Mouse (Mus musculus) liver, postnatal 0 days (tissue): ENCODE results near the gene Pkdcc. TPM values are rescaled to one million over a fixed set of nuclear protein-coding genes. Genes with fewer than 3 reads are reported as not detected.

ENCODE experiments used
- ATAC-seq: fragments of 200-750 bp; cut with Nextera tagmentation; 2 replicates; pipeline ENCODE4 v1.8.0; 2017; ENCODE audit warnings: mild to moderate bottlenecking, moderate library complexity
- DNase-seq: peaks from one replicate; pipeline ENCODE4 v3.0.0-alpha.2; 2016
- H3K27ac ChIP-seq: fragments of 300-500 bp; sonication (generic); 2 replicates; pipeline ENCODE4 v1.5.1; 2014; ENCODE audit warnings: antibody characterized with exemption, moderate library complexity, mild to moderate bottlenecking, low read depth
- H3K27me3 ChIP-seq: fragments of 300-500 bp; sonication (generic); 2 replicates; pipeline ENCODE4 v1.6.1; 2014; ENCODE audit warnings: low read length, control low read depth, mixed read lengths; ENCODE audit not compliant: insufficient read depth
- H3K36me3 ChIP-seq: fragments of 300-500 bp; sonication (generic); replicated peaks from 2 replicates; pipeline ENCODE4 v1.6.1; 2014; ENCODE audit warnings: mild to moderate bottlenecking, control low read depth, low read length, moderate library complexity, mixed read lengths; ENCODE audit not compliant: insufficient read depth
- H3K4me1 ChIP-seq: fragments of 300-500 bp; sonication (generic); 2 replicates; pipeline ENCODE4 v1.6.1; 2014; ENCODE audit warnings: antibody characterized with exemption, mild to moderate bottlenecking, control low read depth; ENCODE audit not compliant: insufficient read depth
- H3K4me2 ChIP-seq: fragments of 300-500 bp; sonication (generic); 2 replicates; pipeline ENCODE4 v1.6.1; 2014; ENCODE audit warnings: low read depth, mild to moderate bottlenecking, low read length, moderate library complexity, mixed read lengths
- H3K4me3 ChIP-seq: fragments of 300-500 bp; sonication (generic); 2 replicates; pipeline ENCODE4 v1.5.1; 2014; ENCODE audit warnings: low read depth, low read length
- H3K9ac ChIP-seq: fragments of 300-500 bp; sonication (generic); replicated peaks from 2 replicates; pipeline ENCODE4 v1.6.1; 2014; ENCODE audit warnings: mild to moderate bottlenecking, moderate library complexity
- H3K9me3 ChIP-seq: fragments of 300-500 bp; sonication (generic); 2 replicates; pipeline ENCODE4 v1.6.1; 2016; ENCODE audit warnings: mild to moderate bottlenecking, control low read depth, low read length, mixed read lengths
- CTCF ChIP-seq: sonication (generic); IDR thresholded peaks from 2 replicates; pipeline ENCODE4 v1.5.1; 2016; ENCODE audit warnings: antibody characterized with exemption, low read depth
- EP300 ChIP-seq: IDR thresholded peaks from 2 replicates; pipeline ENCODE4 v1.6.1; 2016; ENCODE audit warnings: antibody characterized with exemption, low read depth, mild to moderate bottlenecking
- WGBS: fragments of 180-500 bp; shearing (Covaris S2); extraction: QIAGEN DNeasy Blood & Tissue Kit; methylation state at CpG from one replicate; pipeline ENCODE4 v1.1.7; 2014; ENCODE audit not compliant: insufficient replicate concordance; 5-methylcytosine and 5-hydroxymethylcytosine counted together
- polyA plus RNA-seq: library from polyadenylated mRNA; unstranded; fragments of >200 nt; fragmentation: Nextera tagmentation; extraction: Ambion mirVana; gene quantifications from 2 replicates; pipeline ENCODE4 v1.2.1, GENCODE M21; 2015

Gene Pkdcc
- polyA plus RNA-seq, 1 experiment from 2014 or later = 2.5 TPM

DNA sequence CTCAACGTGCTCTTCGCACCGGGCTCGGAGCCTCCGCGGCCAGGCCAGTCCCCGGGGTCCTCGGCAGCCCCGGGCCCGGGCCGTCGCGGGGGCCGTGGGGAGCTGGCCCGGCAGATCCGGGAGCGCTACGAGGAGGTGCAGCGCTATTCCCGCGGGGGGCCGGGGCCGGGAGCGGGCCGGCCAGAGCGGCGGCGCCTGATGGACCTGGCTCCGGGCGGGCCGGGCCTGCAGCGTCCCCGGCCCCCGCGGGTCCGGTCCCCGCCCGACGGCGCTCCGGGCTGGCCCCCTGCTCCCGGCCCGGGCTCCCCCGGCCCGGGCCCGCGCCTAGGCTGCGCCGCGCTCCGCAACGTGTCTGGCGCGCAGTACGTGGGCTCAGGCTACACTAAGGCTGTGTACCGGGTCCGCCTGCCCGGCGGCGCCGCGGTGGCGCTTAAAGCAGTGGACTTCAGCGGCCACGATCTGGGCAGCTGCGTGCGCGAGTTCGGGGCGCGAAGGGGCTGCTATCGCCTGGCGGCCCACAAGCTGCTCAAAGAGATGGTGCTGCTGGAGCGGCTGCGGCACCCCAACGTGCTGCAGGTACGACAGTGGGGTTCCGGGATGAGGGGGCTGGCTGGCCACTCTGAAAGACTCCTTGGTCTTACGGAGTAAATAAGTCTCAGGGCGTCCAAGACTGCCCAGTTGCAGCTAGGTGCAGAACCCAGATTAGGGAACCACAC, 595 bp downstream of the Pkdcc start:
- peaks cover 37% of the 10 kb centered on the region for H3K4me1 ChIP-seq
- H3K9ac ChIP-seq = peak overlapping the region; percentile 81
- peak overlapping the region; percentile 68 for H3K4me3 ChIP-seq
- TF ChIP-seq EP300 = no peak
- TF ChIP-seq CTCF = no peak
- H3K27ac ChIP-seq = peak overlapping the region; percentile 80
- H3K4me2 ChIP-seq = peak overlapping the region; percentile 80
- no peaks in the 10 kb centered on the region for H3K9me3 ChIP-seq
- no peaks in the 10 kb centered on the region for H3K36me3 ChIP-seq
- WGBS = 1% methylated on average over 57 of the region's 80 CpGs
- peak; percentile 7 for ATAC-seq
- peaks cover 5% of the 10 kb centered on the region; the same call in 1 of the 2 replicates for H3K27me3 ChIP-seq
- DNase-seq = no peak

DNA sequence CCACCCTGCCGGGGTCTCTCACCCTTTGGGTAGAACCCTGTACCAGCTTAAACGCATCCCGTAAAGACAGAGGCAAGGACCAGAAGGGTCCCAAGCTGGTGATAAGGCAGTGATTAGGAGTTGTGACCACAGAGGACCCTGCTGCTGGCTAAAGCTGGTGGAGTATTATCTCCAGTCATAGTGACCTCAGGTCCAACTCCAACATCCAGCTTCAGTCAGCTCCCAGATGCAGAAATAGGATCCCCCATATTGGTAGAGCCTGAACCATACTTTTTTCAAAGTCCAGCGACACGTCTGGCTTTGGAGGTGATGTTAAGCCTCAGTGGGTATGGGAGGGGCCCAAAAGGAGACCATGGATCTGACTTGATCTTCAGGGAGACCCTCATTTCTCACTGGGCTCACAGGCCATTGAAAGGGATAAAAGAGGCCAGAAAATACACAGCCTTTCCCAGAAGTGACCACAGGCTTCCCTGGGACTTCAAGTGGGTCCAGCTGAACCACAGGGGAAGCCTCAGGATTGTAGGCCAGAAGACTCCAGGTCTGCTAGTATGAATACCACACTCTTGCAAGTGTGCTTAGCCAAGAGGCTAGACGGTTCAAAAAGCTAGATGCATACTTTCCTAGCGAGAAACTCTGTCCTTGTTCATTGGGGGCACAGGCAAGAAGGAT, 1.3 kb downstream of the Pkdcc start:
- H3K4me1 ChIP-seq = peaks cover 37% of the 10 kb centered on the region

DNA sequence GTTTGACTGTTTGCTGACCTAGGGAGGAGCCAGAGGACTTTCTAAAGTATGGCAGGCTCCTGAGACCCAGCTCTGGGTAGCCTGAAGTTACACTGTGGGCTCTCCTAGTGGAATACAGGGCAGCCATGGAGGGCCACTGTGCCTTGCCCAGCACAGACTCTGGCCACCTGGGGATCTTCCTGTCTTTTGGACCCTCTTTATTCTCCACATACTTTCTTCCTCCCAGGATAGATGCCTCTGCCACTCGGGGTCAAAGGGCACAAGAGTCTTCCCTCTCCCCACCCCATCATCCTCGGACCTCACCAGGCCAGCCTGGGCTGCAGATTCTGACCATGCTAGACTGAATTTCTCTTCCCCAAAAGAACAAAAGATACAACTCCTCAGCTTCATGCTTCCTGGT, 3.1 kb downstream of the Pkdcc start:
- DNase-seq (no peak), ATAC-seq (no peak)
- WGBS = 35% methylated on average over 2 of the region's 2 CpGs
- H3K9ac ChIP-seq = peak overlapping the region; percentile 81; the same call in 1 of the 2 replicates
- peaks cover 5% of the 10 kb centered on the region; the same call in 1 of the 2 replicates for H3K27me3 ChIP-seq
- no peaks in the 10 kb centered on the region for H3K9me3 ChIP-seq
- peaks cover 5% of the 10 kb centered on the region; the same call in 1 of the 2 replicates for H3K36me3 ChIP-seq
- H3K4me2 ChIP-seq = peak overlapping the region; percentile 80
- peak overlapping the region; percentile 39 for H3K27ac ChIP-seq
- peak overlapping the region; percentile 68; the same call in 1 of the 2 replicates for H3K4me3 ChIP-seq
- TF ChIP-seq CTCF (no peak), EP300 (no peak)
- peaks cover 30% of the 10 kb centered on the region for H3K4me1 ChIP-seq

More for the DNA sequence above, 1.3 kb downstream of the Pkdcc start:
- Histone ChIP-seq H3K27me3 (peaks cover 5% of the 10 kb centered on the region; the same call in 1 of the 2 replicates), H3K27ac (0 out of 2 replicates have a peak overlapping the region, but pooled peaks have one; percentile 8), H3K4me3 (peak overlapping the region; percentile 68), H3K9ac (peak overlapping the region; percentile 81), H3K36me3 (no peaks in the 10 kb centered on the region), H3K4me2 (peak overlapping the region; percentile 80), H3K9me3 (no peaks in the 10 kb centered on the region)
- WGBS = 40% methylated on average over 7 of the region's 7 CpGs
- DNase-seq (no peak), ATAC-seq (no peak)
- no peak for TF ChIP-seq EP300
- TF ChIP-seq CTCF = no peak

DNA sequence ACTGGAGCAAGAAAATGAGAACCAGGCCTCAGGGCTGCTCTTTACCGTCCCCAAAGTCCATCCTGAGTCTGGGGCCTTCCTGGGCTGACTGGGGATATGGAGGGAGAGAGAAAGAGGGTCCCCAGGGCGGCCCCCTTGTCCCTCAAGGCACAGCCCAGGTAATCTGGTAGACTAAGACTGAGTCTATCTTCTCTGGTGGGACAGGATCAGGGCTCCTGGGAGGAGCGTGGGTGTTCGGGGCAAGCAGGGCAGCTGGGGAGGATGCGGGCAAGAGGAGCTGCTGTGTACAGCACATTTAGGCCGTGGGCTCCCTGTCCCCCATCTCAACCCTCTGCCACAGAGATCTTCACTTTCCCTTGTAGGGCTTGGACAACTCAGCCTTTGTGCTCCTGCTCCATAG, 3.6 kb downstream of the Pkdcc start:
- WGBS = 60% methylated on average over 6 of the region's 6 CpGs
- DNase-seq (no peak), ATAC-seq (no peak)
- H3K9me3 ChIP-seq = no peaks in the 10 kb centered on the region
- H3K4me1 ChIP-seq = peaks cover 25% of the 10 kb centered on the region
- peaks cover 5% of the 10 kb centered on the region; the same call in 1 of the 2 replicates for H3K27me3 ChIP-seq
- H3K36me3 ChIP-seq = peaks cover 8% of the 10 kb centered on the region
- peak overlapping the region; percentile 36; the same call in 1 of the 2 replicates for H3K27ac ChIP-seq
- H3K4me2 ChIP-seq = peak overlapping the region; percentile 22
- no peak overlapping the region for H3K4me3 ChIP-seq
- H3K9ac ChIP-seq = 0 out of 2 replicates have a peak overlapping the region, but pooled peaks have one; percentile 12
- TF ChIP-seq EP300 = no peak
- TF ChIP-seq CTCF = no peak

DNA sequence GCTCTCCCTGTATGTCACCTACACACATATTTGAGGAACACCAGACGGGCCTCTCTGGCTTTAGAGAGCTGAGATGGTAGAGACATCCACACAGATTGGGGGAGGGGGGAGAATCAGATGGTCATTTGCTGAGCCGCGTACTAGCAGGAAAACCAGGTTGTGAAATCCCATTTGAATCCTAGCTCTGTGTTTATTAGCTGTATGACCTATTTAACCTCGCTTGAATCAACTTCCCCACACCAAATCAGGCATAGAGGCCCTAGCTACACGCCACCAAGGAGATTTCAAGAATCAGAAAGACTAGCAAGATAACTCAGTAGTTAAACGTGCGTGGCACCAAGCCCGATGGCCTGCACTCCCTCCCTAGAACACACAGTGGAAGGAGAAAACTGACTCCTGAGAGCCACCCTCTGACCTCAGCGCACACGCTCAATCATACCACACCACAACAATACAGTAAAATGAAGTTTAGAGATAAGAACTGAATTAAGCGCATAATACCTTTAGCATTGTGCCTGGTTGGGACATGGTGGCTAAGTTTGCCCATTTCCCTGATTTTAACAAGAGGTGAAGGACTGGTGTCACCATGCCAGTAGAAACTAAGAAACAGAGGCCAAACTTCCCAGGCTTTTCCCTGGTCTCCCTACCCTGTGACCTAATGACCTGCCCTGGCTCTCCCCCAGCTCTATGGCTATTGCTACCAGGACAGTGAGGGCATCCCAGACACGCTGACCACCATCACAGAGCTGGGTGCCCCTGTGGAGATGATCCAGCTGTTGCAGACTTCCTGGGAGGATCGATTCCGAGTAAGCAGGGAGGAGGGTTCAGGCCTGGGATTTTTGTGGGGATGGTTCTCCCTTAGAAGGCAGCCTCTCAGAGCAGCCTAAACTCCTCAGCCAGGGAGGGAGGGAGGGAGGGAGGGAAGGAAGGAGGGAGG, 4.5 kb downstream of the Pkdcc start:
- H3K27ac ChIP-seq = peak overlapping the region; percentile 70
- H3K4me3 ChIP-seq = no peak overlapping the region
- DNase-seq (no peak), ATAC-seq (peak; percentile 22; the same call in 1 of the 2 replicates)
- H3K4me2 ChIP-seq = peak overlapping the region; percentile 22
- peaks cover 23% of the 10 kb centered on the region for H3K4me1 ChIP-seq
- H3K9ac ChIP-seq = 0 out of 2 replicates have a peak overlapping the region, but pooled peaks have one; percentile 12
- H3K27me3 ChIP-seq = peaks cover 5% of the 10 kb centered on the region; the same call in 1 of the 2 replicates
- TF ChIP-seq CTCF = no peak
- TF ChIP-seq EP300 = no peak
- no peaks in the 10 kb centered on the region for H3K9me3 ChIP-seq
- WGBS = 47% methylated on average over 14 of the region's 14 CpGs
- peaks cover 14% of the 10 kb centered on the region for H3K36me3 ChIP-seq
